Mouse (Mus musculus): ENCODE results near the gene Spdye4c.

- no peak for TF ChIP-seq MAX (IDR thresholded peaks at IDR 0.05; ENCODE audit: low read depth)
- TF ChIP-seq USF1 (IDR thresholded peaks at IDR 0.05; ENCODE audit: low read depth), result no peak
- no peak for TF ChIP-seq POLR2A (IDR thresholded peaks at IDR 0.05; ENCODE audit: insufficient read length, low read depth)
- no peak for TF ChIP-seq POLR2AphosphoS2 (IDR thresholded peaks at IDR 0.05; ENCODE audit: insufficient read length, low read depth)
- no peak for TF ChIP-seq E2F4 (IDR thresholded peaks at IDR 0.05; ENCODE audit: insufficient read depth)
- TF ChIP-seq CEBPB (IDR thresholded peaks at IDR 0.05; ENCODE audit: insufficient read depth, poor library complexity, severe bottlenecking), result no peak
- no peak for TF ChIP-seq SRF (IDR thresholded peaks at IDR 0.05; ENCODE audit: control insufficient read depth, insufficient read length, low read depth)
- no peak for TF ChIP-seq MYOG (IDR thresholded peaks at IDR 0.05; ENCODE audit: control insufficient read depth in 1 of 3, insufficient read depth in 1 of 3, insufficient read length in 2 of 3, low read depth in 2 of 3)
- no peak for TF ChIP-seq TCF12 (IDR thresholded peaks at IDR 0.05; ENCODE audit: insufficient read depth, poor library complexity, severe bottlenecking)
- no peak for TF ChIP-seq MYOD1 (IDR thresholded peaks at IDR 0.05; ENCODE audit: control insufficient read depth in 1 of 3, insufficient read length in 2 of 3, low read depth in 2 of 3)
- TF ChIP-seq TCF3 (IDR thresholded peaks at IDR 0.05; ENCODE audit: insufficient read length, low read depth), result no peak
- TF ChIP-seq REST (IDR thresholded peaks at IDR 0.05; ENCODE audit: insufficient read depth, insufficient read length), result no peak
Observed at GRCm38 (mm10) chr2:128582881-128583280, 8.1 kb upstream of the Spdye4c start.

All from myocyte (in vitro differentiated cells).